Mouse (Mus musculus) mouse embryonic stem cell (cell line): Measurements from ENCODE around the gene RPS10-NUDT3.

Experiments used
- in situ Hi-C, 2 experiments: fragments of 300-500 bp; cut with MboI; formaldehyde crosslinking; loops; 1 replicate in 1 of 2; 3 replicates in 1 of 2; pipeline ENCODE4 v1.14.3; 2019 to 2020; ENCODE audit warnings: low sequenced_read_pairs in 2 of 2, low pct_unique_long_range_greater_than_20kb in 1 of 2, mixed read lengths in 1 of 2; ENCODE audit not compliant: unreplicated experiment in 1 of 2

The RPS10-NUDT3 gene

DNA sequence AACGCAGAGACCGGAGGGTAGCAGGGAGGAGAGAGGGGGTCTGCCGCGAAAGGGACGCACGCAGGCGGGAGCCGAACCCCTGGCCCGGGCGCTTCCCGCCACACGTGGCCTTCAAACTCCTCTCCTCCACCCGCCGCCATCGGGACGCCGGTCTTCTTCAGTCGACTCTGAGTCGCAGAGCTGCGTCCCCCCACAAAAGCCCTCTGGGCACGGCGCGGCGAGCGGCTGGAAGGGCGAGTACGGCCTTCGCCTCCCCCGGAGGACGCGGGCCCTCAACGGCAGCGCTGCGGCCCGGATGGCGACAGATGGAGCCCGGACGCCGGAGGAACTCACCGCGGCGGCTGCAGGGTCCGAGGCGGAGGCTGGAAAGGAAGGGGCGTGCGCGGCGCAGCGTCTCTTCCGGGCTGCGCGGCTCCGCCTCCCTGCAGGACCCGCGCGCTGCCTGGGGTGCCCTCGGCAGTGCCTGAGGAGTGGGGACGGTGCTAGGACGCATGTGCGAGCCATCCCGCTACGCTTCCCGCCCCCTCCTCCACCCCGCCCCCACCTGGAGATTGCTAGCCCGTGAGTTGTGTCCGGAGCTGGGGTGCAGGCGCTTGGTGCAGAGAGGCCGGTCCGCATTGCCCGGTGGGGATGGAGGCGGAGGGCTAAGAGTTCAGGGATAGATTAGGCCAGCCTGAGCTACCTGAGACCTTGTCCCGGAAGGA is at the start of gene RPS10-NUDT3:
Gene RPS10-NUDT3 (minus strand): TSS at position 352 of the 704 bp plus-strand sequence.
- in situ Hi-C loops = no loop called here

DNA sequence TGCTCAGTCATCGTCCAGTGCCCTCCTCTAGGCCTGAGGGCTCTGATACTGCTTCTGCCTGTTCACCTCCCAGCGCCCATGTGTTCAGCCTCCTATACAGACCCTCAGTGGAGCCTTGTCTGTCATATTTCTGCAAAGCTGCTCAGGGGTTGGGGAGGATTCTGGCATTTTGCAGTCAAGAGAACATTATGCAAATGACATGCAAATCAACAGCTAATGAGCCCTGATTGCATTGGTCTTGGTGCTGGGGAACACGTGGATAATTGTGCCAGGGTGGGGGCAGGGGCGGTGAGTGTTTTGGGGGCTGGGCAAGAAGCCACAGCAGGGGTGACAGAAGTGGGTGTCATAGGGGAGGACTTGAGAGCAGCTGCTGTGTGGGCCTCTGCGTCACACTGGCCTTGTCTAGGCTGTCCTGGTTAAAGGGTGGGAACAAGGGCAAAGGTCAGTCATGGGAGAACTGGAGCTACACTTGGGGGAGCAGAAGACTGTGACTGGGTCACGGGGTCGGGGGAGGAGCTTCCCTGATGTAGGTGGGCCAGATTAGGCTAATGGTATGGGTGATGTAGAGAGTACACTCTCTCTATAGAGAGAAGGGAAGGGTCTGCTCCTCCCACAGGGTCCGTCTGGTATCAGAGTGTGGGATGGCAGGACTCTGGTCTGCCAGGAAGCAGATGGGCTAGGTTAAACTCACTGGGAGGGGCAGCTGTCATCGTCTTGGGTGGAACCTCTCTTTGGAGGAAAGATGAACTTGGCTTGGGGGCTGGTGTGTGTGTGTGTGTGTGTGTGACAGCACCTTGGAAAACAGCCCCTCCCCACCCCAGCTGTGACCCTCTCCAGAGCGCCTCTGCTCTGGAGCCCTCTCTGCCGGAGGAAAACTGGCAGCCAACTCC is 44.1 kb upstream of the RPS10-NUDT3 start:
- in situ Hi-C loops = no loop called here

DNA sequence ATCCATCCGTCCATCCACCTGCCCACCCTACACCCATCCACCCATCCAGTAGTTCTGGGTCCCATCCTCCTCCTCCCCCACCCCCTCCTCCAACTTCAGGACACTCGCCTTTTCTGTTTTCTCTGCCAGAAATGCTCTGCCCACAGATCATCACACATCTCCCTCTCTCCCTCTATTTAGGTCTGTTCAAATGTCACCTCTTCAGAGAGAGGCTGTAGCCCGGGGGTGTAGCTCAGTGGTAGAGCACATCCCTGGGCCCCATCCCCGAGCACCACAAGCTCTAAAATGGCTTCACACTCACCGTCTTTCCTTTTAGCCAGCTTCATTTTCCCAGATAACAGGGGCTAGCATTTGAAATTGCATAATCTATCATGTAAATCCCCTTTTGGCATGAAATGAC is 42.7 kb upstream of the RPS10-NUDT3 start:
- in situ Hi-C loops = no loop called here

- in situ Hi-C loops = no loop called here
These were observed 41.2 kb upstream of the RPS10-NUDT3 start for GRCm38 (mm10) chr17:27676270-27676669.

GRCm38 (mm10) chr17:27675453-27675852 is 40.4 kb upstream of the RPS10-NUDT3 start:
- in situ Hi-C loops = no loop called here

- in situ Hi-C loops = no loop called here
These were observed 38.9 kb upstream of the RPS10-NUDT3 start for GRCm38 (mm10) chr17:27673945-27674344.

GRCm38 (mm10) chr17:27671720-27672119 is 36.7 kb upstream of the RPS10-NUDT3 start:
- in situ Hi-C loops = no loop called here

- in situ Hi-C loops = no loop called here
These were observed 23.7 kb upstream of the RPS10-NUDT3 start for GRCm38 (mm10) chr17:27658767-27659166.

- in situ Hi-C loops = no loop called here
These were observed 22.1 kb upstream of the RPS10-NUDT3 start for GRCm38 (mm10) chr17:27657123-27657522.

DNA sequence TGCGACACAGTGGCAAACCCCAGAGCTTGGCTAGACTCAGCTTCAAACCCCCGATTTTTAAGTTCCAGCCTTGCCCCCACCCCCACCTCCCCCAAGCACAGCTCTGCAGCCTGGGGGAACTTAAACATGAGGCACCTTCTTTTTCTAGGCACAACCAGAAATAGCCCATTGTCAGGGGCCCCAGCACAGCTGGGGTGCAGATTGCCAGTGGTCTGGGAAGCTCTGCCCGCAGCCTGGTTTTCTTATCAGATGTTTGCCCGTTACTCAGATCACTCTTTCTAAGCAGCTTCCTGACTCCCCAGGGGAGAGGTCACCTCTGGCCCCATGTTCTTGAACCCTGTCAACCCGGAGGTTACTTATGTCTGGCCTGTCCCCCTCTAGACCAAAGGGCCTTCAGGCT is 21.4 kb upstream of the RPS10-NUDT3 start:
- in situ Hi-C loops = no loop called here

DNA sequence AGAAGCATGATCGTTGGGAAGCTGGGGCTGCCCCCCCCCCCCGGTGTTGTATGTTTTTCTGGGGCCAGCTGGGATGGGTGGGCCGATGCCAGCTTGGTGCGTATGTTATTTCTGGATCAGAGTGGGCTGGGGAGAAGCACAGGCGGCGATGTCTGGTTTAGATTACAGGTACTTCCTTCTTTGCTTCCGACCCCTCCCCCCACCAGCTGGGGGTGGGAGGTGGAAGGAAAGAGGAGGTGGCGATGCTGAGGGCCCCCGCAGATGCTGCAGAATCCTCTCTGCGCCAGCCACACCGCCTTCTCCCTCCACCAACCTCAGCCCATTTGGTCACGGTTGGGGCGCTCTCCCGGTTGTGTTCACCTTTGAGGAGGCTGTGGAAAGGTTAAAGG is 21.0 kb upstream of the RPS10-NUDT3 start:
- in situ Hi-C loops = no loop called here

- in situ Hi-C loops = no loop called here
These were observed 20.3 kb upstream of the RPS10-NUDT3 start, which contains the start of gene Pacsin1 for GRCm38 (mm10) chr17:27655089-27656010. Pacsin1 (plus strand) TSS chr17:27655509.

DNA sequence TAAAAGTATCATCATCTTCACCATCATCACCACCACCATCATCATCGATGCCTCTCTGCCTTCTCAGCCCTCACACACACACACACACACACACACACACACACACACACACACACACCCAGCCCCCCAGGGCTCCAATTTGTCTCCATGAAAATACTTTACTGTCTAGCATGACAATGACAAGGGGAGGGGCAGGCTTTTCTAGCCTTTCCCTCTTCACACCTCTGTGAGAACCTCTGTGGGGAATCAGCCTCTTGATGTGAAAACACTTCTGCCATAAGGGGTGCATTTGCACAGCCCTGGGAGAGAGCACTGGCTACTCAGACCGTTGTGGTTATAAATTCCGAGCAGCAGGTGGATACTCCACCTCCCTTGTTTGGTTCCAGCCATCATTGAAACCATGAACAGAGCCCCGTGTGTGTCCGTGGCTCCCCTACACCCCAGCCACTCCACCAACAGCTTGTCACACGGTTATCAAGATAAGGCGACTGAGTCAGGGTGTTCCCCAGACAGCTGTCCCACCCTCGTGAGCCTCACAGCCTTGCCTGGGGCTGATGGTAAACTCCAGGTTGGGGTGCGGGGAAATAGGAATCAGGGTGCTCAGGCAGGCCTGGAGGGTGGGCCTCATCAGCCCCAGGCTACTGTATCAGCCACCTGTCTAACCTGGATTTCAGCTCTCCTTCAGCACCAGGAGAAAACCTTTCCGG is 18.4 kb upstream of the RPS10-NUDT3 start:
- in situ Hi-C loops = no loop called here

DNA sequence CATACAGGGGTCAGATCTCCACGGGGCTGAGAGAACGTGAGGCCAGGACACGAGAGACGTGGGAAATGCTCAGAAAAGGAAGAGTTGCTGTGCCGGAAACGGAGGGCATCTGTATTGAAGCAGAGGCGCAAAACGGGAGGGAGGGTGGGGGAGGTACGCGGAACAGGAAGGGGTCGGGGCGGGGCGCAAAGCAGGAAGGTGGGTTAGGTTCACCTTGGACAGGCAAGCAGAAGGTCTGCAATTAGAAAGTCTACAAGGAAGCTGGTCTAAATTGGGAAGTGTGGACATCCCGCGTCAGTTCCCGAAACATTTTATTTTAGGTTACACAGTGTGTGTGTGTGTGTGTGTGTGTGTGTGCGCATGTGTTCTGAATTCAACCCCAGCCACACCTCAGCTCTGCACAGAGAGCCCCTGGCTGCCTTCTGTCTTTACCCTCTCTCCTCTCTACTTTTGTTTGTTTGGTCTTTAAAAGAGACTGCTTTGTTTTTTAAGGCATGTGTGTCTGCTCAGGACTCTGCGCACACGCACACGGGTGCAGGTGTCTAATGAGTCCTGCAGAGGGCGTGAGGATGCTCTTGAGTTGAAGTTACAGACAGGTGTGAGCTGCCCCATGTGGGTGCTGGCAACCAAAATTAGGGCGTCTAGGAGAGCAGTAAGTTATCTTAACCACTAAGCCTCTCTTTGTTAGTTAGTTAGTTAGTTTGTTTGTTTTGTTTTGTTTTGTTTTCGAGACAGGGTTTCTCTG is 17.2 kb upstream of the RPS10-NUDT3 start:
- in situ Hi-C loops = no loop called here

GRCm38 (mm10) chr17:27650586-27650985 is 15.6 kb upstream of the RPS10-NUDT3 start:
- in situ Hi-C loops = no loop called here

DNA sequence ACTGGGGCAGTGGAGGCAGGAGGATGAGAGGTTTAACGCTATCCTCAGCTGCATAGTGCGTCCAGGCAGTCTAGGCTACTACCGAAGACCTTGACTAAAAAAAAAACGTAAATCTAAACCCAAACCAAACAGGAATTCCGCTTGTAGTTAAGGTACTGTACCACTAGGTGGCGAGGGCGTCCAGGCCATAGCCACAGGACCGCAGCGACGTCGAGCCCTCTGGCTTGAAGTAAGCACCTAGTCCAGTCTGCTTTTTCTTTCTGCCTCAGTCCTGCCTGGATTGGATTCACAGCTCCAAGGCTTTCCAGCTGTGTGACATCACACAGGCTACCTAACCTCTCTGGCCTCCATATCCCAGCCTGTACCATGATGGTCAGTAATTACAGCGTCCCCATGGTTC is 15.1 kb upstream of the RPS10-NUDT3 start:
- in situ Hi-C loops = no loop called here

GRCm38 (mm10) chr17:27645807-27646206 is 10.8 kb upstream of the RPS10-NUDT3 start:
- in situ Hi-C loops = loop anchor here in 1 of 2 experiments (10.0 kb wide), 1 partner anchor 101 kb away; no protein-coding TSS in a partner anchor
